Mouse (Mus musculus): ENCODE data around the gene Ctsw.

DNA sequence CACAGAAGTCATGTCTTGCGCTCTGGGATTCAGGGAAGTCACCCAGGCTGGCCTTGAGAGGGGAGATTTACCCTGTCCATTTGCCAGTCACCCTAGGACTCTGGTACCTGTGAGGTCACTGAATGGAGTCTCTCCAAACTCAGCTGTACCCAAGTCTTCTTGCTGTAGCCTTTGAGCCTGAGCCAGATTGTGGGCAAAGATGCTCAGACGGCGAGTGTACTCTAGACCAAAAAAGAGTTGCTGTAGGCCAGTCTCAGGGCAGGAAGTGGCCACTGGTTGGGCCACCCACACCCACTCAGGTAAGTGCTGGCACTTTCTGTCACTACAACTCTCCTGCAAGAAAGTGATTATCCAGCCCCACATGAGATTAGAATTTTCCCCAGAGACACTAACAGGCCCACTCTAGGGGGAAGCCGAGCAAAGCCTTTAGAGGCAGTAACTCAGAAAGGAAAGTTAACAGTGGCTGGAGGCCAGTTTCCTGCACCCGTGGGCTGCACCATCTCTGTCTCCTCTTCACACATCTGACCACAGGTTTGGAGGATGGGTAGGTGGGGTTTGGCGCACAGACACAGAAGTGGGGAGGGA, 1.3 kb downstream of the Ctsw start:
- TF ChIP-seq CTCF (IDR thresholded peaks at IDR 0.05; ENCODE audit: control insufficient read depth, insufficient read depth, insufficient replicate concordance, low read depth, low read length) (no peak), POLR2A (IDR thresholded peaks at IDR 0.05; ENCODE audit: control insufficient read depth, low read depth, low read length) (no peak)

Data from testis, adult 2 months (tissue).